Mouse (Mus musculus): ENCODE measurements at regions not wholly inside any gene's neighbourhood (a gene's known extent, or its start where the extent isn't known, plus 50 kb on each side); places are given as distances from the start of the nearest gene placed in this dataset.

- TF ChIP-seq POLR2A (IDR thresholded peaks at IDR 0.05; ENCODE audit: borderline replicate concordance, extremely low read depth, insufficient read depth, insufficient read length, poor library complexity, severe bottlenecking) (no peak), CTCF (IDR thresholded peaks at IDR 0.05; ENCODE audit: borderline replicate concordance, extremely low read depth, insufficient read depth, insufficient read length) (no peak)
- no peak for DNase-seq (ENCODE audit: low read depth)
These were observed 118.5 kb upstream of the Xrcc4 start for GRCm38 (mm10) chr13:90207875-90208274.

Data from brain, embryonic 14.5 days (tissue).